Mouse (Mus musculus): ENCODE data around the gene Atxn7l2.

Gene Atxn7l2

GRCm38 (mm10) chr3:108205601-108206000, 5.1 kb downstream of the Atxn7l2 start:
- no peak for DNase-seq (ENCODE audit: low read depth, low spot score)

DNA sequence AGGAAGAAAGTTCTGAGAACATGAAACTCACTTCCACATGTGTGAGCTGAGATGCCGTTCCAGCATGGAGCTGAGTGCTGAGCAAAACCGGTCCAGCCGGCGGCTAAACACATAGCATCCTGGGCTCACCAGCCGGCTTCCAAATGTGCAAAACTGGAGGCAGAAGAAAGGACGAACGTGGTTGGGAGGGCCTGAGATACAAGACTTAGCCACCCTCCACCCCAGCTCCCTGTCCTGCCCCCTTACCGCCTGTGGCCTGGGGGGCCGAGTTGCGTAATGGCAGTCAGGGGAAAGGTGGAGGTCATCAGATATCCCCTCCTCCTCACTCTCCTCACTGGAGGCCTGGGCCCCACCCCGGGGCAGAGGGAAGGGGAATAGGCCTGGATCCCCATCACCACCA, 6.3 kb downstream of the Atxn7l2 start:
- no peak for DNase-seq (ENCODE audit: low read depth, low spot score)

GRCm38 (mm10) chr3:108203621-108204325, 7.0 kb downstream of the Atxn7l2 start:
- peak; percentile 56 for DNase-seq (ENCODE audit: low read depth, low spot score)

DNA sequence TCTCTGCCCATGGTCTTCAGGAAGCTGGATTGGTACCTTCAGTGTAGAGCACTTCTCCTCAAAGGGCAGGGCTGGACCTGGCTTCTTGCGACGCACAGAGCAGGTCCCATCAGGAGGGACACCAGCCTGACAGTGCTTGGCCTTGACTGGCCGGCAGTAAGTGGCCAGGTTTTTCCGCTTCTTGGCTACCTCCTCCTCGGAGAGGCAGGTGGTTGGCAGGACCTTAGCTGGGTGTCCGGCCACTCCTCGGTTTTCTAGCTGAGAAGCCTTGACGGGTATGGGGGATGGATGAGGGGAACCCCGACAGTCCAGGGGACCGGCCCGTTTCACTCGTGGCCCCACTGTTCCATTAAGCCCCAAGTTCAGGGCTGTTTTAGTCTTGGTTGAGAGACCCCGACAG, 7.5 kb downstream of the Atxn7l2 start:
- no peak for DNase-seq (ENCODE audit: low read depth, low spot score)

DNA sequence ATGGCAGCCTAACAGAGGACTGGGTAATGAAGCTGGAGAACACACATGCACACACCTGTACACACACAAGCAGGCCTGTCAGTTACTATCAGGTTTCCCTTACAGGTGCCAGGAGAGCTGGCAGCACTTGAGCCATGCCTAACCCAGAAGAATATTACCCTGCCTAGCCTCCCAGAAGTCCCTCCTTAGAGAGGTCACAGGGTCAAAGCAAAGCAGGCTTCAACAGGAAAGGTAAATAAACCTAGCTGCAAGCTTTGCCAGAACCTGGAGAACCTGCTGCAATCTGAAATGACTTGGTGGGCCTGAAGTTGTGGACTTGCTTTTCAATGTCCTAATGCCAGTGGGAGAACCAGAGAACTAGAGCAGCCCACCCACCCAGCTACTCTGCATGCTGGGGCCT, 8.2 kb downstream of the Atxn7l2 start:
- no peak for DNase-seq (ENCODE audit: low read depth, low spot score)

DNA sequence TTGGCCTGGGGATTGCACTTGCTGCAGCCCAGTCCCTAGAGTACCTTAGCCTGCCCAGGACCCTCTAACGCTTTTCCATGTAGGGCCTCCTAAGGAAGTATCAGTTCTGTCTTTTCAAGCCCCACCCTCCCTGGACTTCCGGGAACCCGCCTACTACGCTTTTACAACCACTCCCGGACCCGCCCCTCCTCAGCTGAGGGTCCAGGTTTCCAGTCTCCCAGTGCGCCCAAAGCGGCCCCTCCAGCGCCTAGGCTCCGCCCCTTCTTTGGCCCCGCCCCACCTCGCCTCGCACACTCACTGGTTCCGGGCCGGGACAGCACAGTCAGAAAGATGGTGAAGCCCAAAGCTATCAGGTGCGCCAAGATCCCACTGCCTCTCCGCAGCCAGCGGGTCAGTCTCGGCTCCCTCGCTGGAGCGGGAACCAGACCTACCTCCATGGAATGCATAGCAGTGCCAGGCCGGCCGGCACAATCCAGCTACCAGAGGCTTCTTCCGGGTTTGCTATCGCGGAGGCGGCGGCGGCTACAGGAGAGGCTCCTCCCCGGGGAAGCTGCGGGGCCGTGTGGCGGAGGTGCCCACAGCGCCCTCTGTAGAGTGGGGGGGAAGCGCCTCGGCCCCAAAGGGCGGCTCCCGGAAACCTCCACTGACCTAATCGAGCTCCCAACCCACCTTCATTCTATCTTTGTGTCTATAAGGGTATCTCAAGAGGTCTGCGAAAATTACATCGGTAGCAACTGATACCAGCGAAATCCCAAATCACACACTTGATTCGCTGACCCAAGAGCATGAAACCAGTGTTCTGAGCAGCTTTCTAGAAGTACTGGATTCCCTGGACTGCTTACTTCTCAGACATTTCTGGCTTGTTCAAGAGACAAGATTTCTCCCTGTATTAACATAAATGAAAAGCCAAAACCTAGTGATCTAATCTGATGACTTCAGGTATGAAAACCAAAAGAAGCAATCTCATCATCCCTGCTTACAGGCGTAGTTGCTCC, 10.1 kb downstream of the Atxn7l2 start, which contains the start of gene Cyb561d1:
Gene Cyb561d1, minus strand, starts transcription at position 884 of the 995 bp plus-strand sequence.
- DNase-seq (ENCODE audit: low read depth, low spot score), result peak; percentile 62

GRCm38 (mm10) chr3:108199231-108199630, 11.5 kb downstream of the Atxn7l2 start:
- DNase-seq (ENCODE audit: low read depth, low spot score), result no peak

GRCm38 (mm10) chr3:108197066-108197497, 13.7 kb downstream of the Atxn7l2 start:
- no peak for DNase-seq (ENCODE audit: low read depth, low spot score)

DNA sequence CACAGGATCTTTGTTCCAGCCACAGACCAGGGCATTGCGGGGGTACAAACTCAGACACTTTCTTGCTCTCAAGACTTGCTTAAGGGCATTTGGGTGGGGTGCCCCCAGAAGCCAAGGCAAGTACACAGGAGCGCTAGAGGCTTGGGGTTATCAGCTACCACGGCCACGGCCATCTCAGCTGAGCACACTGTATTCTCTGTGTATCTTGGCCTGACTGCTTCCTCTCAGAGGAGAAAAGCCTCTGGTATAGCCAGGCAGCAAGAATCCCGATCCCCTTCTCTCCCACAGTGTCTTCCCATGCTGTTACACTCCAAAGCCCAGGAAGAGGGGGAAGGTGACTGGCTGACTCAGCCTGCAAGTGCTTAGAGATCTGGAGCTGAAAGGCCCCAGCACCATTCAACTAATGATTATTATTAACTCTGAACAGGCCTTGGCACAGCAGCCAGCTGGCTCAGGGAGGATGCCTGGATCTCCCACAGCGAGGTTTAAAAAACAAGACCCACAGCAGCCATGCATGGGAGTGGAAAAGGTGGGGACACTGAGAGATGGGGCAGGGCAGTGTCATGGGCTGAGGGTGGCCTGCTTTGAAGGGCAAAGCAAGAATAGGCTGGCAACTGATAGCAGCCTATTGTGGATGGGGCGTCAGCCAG, 14.7 kb downstream of the Atxn7l2 start:
- no peak for DNase-seq (ENCODE audit: low read depth, low spot score)

GRCm38 (mm10) chr3:108195287-108195686, 15.4 kb downstream of the Atxn7l2 start:
- no peak for DNase-seq (ENCODE audit: low read depth, low spot score)

DNA sequence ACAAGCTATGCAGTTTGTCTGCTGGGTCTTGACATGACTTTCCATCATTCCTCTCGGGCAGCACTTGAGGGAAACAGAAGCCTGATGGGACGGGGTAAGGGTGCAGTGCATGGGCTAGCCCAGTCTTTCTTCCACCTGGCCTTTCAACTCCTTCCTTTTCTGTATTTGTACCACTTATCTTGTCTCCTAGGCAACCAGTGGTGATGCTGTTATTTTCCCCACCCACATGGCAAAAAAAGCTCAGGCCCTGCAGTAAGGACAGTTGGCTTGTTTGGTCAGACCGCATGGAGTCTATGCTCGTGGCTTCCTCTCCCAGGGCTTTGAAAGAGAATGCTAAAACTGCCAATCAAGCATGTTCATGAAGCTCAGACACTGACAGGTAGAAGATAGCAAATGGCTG, 17.0 kb downstream of the Atxn7l2 start:
- DNase-seq (ENCODE audit: low read depth, low spot score), result no peak

DNA sequence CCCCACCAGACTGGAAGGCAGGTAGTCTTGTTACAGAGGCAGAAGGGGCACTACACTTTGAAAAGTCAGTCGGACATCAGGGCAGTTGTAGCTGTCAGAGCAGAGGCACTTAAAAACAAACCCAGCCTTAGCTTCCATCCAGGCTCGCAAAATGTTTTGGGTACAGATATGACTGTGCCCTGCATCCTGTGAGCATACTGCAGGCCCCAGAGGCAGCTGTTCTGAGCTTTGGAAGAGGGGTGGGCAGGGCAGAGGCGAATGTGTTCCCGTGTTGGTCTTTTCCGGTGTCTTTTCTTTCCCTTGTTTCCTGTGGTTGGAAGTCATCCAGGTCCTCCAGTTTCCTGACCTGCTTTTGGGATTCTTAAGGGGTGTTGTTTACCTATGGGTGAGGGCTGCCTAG, 20.8 kb downstream of the Atxn7l2 start:
- no peak for DNase-seq (ENCODE audit: low read depth, low spot score)

DNA sequence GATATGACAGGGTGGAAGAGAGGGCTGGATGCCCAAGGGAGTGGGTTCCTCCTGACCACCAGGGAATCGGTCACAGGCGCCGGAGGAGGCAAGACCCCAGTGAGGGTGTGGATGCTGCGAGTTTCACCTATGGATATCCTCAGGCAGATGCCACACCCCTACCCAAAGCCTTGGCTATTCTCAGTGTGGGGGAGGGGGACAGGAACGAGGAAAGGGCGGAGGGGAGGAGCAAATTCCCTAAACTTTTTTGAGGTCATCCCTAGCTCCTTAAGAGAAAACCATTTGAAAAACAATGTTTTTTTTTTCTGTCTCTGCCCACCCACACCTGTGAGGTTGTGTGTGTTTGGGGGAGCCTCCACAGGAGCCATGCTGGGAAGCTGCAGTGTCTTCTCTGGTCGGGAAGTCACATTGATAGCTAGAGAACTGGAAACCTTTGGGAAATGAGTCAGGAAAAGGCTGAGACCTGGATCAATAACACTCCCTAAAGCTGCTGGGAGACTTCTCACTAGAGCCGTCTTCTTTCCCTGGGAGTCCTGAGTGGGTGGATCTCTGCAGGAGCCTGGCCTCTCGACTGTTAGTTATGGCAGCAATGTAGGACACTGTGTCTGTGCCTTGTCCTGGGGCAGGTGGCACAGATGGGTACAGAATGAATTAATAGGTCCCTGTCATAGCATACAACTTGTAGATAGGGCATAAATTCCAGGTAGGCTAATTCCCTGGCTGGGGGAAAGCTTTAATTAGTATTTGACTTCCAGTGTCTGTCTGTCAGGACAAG, 21.8 kb downstream of the Atxn7l2 start:
- no peak for DNase-seq (ENCODE audit: low read depth, low spot score)

GRCm38 (mm10) chr3:108187111-108187795, 23.5 kb downstream of the Atxn7l2 start:
- DNase-seq (ENCODE audit: low read depth, low spot score), result no peak

- DNase-seq (ENCODE audit: low read depth, low spot score), result no peak
Observed at GRCm38 (mm10) chr3:108186098-108187047, 24.4 kb downstream of the Atxn7l2 start, which contains the start of gene Amigo1. Gene Amigo1, plus strand, starts transcription at chr3:108186335.

- DNase-seq (ENCODE audit: low read depth, low spot score), result no peak
Observed at GRCm38 (mm10) chr3:108185460-108186097, 25.2 kb downstream of the Atxn7l2 start.

DNA sequence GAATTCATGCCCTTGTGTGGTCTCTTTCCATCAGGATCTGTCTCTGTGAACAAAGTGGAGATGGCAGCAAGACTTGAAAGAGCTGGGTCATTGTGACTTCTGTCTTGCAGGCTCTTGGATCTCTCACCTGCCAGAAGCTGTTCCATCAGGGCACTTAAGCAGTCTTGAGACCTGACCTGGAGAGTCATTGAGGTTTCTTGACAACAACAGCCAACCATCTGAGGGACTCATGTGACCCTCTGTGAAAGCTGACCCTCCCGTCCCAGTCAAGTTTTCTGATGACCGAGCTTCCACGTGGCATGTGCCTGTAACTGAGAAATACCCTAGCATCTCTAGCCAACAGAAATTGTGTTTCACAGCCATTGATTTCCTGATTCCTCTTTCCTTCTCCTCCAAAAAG, 26.0 kb downstream of the Atxn7l2 start:
- no peak for DNase-seq (ENCODE audit: low read depth, low spot score)

GRCm38 (mm10) chr3:108180514-108180913, 30.2 kb downstream of the Atxn7l2 start:
- no peak for DNase-seq (ENCODE audit: low read depth, low spot score)
